Mouse (Mus musculus): ENCODE measurements around the gene Cbfb.
"Not testable (repeated sequence)": the region's sequence is repeated elsewhere in the genome, so short reads cannot be mapped to it uniquely, and the experiment has no call there.

Gene Cbfb

DNA sequence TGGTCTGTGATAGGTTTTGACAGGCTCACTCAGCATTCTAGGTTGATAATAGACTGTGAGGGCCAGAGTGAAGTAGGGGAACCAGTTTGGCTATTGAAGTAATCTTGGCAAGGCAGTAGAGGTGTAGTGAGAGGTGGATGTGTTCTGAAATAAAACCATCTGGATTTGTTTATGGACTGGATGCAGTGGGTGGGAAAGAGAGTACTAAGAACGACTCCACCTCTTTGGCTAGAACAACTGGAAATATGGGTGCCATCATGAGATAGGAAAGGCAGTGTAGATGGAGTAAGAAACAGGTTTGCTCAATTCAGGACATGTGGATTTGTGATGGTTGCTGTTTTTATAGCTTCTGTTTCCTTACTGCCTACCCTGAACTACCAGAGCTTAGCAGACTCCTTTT is 11.7 kb downstream of the Cbfb start:
- DNase-seq (ENCODE audit: low spot score in 2 of 2) = no peak

DNA sequence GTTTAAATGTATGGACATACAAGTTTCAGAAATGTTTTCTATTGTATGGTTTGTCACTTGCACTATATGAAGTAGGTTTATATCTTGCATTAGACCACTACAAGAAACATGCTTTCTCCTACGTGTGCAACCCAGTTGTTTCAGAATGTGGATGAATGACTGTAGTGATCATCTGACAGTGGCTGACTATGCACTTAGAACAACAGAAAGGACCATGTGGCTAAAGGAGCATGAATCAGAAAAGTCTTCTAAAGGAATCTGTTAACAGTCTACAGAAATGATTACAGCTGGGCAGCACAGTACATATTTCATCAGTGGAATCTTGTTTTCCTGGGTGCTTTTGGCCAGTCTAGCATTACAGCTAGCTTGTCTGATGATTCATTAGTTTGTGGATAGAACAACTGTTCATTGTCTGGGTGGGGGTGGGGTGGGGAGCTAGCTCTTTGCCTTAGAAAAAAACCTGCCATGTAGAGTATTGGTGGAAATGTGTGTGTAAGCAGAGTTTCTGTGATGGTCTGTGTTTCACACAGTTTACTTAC is 16.1 kb downstream of the Cbfb start:
- no peak for DNase-seq (ENCODE audit: low spot score in 2 of 2)

DNA sequence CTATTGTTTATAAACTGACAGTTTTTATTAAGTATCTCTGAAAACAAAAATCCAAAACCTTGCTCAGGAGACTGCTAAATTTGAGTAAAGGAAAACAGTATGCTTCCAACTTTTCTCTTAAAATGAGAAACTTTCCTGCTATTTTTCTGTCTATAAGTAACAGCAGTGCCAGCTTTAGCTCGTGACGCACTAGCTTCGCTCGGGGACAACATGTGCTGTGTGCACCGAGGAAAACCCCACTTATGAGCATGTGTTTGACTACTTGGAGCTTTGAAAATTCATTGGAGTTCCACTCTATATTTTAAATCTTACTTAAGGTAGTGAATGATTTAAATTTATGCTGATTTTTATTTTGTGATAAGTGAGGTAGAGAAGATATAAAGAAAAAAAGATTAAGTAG is 21.7 kb downstream of the Cbfb start:
- no peak for DNase-seq (ENCODE audit: low spot score in 2 of 2)

DNA sequence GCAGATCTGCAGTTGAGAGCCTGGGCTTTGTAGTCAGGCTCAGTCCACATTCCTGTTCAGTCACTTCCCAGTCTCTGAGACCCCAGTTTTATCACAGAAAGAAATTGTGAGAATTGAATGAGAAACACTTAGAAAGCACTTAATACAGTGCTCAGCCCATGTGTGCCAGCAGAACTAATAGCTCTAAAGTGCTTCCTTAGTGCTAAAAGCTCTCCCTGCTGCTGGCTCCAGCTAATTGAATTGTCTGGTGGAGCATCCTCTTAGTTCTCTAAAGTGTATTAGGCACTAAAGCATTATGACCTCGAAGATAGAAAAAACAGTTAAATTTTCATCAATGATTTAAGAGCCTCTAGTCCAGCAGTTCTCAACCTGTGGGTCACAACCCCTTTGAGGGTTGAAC is 35.3 kb downstream of the Cbfb start:
- no peak for DNase-seq (ENCODE audit: low spot score in 2 of 2)

DNA sequence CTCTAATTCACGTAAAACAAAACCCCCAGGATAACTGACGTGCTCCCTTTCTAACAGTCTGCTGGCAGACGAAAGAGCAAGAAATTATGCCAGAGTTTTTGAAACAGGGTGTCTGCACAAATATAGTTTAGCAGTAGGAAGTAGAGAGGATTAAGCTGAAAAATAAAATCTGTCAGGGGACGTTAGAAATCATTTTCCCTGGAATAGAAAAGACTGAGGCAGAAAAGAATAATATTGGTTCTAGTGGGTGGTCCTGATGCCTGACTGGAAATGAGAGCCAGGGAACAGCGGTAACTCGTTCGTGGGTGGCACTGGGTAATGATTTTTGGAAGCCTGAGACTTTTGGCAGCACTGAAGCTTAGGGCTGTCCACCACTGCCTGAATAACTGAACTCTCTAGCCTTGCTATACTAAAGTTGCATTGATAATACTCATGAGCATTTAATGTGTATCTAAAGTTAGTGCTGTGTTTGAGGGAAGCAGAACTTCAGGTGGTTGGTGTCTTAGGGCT is 36.3 kb downstream of the Cbfb start:
- peak in 1 of 2 experiments; percentile 36 for DNase-seq (ENCODE audit: low spot score in 2 of 2)

DNA sequence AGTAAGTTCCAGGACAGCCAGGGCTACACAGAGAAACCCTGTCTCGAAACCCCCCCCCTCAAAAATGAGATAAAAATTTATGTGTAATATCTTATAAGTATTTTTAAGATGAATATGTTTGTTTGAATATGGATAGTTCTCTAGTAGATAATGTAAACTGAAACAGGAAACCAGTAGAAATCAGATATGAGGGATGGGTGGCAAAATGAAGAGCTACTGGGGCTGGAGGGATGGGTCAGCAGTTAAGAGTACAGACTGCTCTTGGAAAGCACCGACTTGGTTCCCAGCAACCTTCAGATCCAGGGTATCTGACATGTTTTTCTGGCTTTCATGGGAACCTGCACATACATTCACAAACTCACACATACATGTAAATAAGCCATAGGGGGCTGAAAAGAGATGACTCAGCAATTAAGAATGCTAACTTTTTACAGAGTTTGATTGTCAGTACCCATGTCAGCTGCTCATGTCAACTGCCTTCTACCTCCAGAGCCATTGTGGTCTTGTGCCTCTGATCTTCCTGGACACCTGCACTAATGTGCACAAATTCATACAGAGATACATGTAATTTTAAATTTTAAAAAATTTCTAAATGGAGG is 37.3 kb downstream of the Cbfb start:
- no peak for DNase-seq (ENCODE audit: low spot score in 2 of 2)

DNA sequence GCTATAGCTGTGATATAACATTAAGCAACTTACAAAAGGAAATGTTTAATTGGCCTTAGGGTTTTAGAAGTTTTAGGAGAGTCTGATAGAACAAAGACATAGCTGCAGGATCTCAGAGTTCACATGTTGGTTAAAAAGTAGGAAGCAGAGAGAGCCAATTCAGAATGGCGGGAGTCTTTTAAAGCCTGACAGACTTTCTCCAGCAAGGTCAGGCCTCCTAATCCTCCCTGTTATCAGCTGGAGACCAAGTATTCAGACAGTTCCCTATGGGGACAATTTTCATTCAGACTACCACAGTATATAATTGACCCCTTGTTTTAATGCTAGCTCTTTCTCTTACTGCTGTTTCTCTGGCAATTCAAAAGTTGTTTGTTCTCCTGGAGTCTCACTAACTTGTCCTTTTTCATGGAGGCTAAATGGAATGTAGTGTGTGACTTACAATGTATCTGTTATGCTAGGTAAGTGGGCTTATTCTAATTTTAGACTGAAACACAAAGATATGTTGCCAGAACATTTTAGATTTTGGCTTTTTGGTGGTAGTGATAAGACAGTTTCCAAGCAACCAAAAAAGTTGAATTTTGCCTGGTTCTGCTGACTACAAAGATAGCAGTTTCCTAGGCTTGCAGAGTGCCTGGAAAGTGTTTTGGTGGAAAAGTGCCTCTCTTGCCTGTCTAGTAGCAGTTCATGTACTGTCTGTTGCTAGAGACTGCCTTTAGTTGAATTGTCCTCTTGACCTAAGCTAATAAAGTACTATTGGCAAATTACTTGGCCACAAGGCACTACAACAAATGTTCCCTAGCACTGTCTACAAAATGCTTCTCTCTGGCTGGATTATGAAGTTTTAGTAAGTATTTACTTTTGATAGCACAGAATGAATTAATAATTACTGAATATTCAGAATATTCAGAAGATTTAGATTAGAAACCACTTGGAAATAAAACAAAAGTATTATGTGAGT is 39.0 kb downstream of the Cbfb start:
- DNase-seq (ENCODE audit: low spot score in 2 of 2) = no peak

DNA sequence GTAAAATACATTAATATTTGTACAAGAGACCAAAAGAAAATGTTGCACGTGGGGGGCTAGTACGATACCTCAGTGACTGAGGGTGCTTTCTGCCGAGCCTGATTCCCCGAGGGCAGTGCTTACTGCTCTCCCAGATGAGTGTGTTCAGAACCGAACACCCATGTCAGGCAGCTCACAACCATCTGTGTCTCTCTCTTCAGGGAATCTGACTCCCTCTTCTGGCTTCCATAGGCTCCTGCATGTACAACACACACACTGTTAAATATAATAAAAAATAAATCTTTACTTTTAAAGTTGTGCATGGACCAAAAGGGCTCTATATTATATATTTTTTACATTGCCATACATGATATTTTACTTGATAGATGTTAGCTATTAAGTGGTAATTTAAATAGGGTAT is 43.6 kb downstream of the Cbfb start:
- no peak for DNase-seq (ENCODE audit: low spot score in 2 of 2)

DNA sequence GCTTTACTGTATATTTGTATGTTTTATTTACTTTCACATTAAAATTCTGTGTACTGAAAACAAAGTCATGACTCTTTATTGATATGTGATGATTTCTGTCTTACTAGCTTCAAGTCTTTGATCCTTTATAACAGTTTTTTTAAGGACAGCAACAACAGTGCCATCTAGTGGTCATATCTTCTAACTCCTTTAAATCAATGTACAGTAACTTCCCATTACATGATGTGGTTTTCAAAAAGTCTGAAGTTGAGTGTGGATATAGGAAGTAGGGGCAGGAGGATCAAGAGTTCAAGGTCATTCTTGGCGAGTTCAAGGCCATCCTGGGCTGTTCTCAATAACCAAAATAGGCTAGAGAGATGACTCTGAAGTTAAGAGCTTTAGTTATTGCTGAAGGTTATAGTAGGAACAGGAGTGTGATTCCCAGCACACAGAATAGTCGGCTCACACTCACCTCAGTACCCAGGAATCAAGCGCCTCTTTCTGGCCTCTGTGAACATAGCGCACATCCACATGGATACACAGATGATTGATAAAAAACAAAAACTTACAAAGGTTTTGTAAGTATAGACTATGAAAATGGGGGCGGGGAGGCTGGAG is 47.5 kb downstream of the Cbfb start:
- no peak for DNase-seq (ENCODE audit: low spot score in 2 of 2)

DNA sequence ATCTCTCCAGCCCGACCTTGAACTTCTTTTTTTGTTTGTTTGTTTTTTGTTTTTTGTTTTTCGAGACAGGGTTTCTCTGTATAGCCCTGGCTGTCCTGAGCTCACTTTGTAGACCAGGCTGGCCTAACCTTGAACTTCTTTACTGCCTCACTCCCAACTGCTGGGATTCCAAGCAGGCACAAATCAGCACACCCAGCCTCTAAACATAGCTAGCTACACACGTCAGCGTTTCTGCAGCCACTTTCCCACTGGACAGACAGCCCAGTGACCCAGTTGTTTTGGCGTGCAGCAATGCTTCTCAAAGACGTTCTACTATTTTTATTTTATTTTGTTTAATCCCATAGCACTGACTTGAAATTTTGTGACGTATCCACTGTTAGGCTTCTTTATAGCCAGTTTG is 53.4 kb downstream of the Cbfb start:
- no peak for DNase-seq (ENCODE audit: low spot score in 2 of 2)

DNA sequence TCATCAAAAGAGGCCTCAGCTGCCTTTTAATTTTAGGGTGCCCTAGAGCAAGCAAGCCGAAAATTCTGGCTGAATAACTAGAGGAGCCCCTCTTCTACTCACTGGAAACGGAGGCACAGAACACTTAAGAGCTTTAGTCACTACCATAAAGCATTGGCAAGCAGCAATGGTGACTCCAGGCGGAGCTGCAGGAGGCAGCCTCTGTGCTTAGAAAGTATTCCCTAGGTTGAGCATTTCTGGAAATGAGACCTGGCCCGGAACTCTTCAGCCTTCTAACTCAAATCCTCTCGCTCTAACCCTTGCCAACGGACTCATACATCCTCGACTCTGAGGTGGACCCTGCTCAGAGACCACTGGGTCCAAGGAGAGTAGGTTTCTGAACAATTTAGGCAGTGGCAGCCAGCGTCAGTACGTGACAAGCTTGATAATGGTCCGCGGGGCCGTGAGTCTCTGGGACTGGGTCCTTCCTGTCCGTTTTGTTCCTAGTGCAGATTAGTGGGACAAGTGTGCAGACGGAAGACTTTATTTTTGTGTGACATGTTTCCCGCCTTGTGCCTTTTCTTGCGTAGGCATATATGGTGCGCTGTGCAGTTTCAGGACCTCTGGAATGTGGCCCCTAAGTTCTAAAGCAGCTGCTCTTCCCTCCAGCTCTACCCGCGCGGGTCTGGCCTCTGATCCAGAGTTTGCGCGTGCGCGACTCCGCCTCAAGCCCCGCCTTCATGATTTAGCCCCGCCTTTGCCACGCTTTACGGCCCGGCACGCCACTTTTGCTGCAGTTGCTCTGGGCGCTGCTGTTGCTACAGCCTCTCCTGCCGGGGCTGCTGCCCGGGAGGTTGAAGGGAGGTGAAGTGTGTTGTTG is 54.2 kb downstream of the Cbfb start, which contains the start of gene D230025D16Rik:
Gene D230025D16Rik, plus strand, starts transcription at position 733 of the 859 bp plus-strand sequence.
- peak; percentile 86 to 93 for DNase-seq (ENCODE audit: low spot score in 2 of 2)

DNA sequence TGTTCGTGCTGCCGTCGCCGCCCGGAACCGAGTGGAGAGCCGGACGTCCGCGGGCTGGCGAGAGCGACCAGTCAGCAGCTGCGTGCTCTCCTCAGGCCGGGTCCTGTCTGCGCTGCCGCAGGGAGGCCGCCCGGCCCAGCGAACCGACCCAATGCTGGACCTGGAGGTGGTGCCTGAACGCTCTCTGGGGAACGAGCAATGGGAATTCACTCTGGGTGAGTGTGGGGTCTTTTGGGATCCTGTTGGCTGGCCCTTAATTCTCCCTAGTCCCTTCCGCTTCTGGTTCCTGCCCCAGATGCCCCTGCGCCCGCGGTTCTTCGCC is 54.8 kb downstream of the Cbfb start:
- DNase-seq (ENCODE audit: low spot score in 2 of 2) = no peak

DNA sequence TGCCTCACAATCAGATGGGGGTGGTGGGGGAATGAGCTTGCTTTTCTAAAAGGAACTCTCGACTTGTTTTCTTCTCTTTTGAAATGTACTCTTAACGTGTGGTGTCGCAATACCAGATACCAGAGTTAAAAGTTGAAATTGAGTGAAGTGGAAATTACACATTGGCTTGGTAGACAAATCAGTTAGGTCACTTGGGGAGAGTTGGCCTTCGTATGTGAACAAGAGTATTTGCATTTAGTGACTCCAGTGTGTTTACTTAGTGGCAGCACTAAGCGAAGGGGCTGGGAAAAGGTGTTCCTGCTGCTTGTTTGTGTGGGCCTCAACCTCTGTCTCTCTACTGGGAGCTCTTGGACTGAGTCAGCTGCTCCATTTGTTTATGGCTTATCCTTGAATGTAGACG is 55.4 kb downstream of the Cbfb start:
- no peak for DNase-seq (ENCODE audit: low spot score in 2 of 2)

DNA sequence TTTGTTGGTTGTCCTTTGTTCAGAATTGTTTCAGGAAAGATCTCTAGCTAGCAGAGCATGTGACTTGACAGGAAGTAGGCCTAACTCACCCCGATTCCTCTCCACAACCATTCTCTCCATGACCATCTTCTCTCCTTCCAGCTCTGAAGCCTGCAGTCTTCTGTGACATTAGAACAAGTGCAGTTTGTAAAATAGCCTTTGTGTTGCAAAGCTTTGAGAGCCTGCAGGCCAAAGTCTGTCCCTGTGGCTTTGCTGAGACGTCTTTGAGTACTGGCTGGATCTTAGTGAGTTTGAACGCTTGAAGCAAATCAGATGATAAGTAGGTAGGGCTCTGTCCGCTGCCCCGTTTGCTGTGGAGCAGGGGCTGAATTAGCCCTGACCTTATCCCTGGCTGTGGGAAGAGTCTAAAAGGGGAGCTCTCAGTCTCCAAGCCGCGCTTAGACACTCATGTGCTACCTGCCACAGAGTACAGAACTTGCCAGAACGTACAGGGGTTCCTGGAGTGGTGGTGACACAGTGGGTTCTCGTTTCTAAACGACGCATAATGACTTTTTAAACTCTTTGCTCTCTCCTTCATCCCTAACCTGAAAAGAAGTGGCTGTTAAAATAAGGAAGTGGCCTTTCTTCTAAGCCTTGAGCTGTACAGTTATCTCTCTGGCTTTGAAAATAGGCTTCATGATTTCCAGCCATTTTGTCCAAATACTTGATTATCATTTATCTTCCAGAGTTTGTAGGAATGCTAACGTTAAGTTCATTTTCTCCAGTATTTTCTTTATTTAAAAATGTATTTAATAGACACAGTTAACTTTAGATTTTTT is 61.2 kb downstream of the Cbfb start:
- DNase-seq (ENCODE audit: low spot score in 2 of 2) = no peak

DNA sequence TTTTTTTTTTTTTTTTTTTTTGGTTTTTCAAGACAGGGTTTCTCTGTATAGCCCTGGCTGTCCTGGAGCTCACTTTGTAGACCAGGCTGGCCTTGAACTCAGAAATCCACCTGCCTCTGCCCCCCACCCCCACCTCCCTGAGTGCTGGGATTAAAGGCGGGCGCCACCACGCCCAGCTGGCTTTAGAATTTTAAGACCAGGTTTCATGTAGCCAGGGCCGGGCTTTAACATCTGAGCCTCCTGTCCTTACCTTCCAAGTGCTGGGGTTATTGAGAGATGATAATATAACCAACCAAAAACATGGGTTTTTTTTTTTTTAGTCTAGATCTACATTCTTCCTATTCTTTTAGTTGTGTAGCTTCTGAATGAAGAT is 61.8 kb downstream of the Cbfb start:
- DNase-seq (ENCODE audit: low spot score in 2 of 2) = not testable (repeated sequence)

DNA sequence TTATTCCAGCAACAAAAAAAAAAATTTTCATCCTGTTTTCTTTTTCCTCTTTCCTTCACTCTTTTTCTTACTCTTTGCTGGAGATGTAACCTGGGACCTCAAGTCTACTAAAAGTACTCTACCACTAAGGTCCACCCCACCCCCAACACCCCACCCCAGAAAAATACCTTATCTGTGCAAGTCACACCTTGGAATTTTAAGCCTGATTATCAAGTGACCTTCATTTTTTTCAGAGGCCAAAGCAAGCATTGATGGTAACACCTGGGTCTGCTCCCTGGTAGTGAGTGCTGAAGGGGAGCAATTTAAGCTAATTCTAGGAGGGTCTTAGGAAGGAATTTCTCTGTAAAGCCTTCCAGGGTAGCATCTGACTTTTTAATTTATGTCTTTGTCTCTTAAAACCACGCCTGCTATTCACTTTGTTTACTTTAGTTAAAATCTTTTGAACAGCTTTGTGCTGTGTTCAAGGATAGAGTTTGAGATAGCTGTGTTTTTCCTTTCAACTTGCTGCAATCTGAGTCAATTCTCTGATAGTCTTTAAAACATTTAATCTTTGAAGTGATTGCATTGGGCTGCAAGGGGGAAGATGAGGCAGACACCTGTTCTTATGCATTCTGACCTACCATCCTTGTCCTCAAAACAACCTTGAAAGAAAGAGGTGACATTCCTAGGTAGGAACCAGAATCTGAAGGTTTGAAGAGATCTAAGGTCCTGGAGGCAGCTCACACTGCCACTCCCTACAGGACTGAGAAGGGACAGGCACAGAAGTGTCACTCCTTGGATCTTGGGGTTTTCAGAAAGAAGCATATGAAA is 62.9 kb downstream of the Cbfb start:
- DNase-seq (ENCODE audit: low spot score in 2 of 2) = no peak

DNA sequence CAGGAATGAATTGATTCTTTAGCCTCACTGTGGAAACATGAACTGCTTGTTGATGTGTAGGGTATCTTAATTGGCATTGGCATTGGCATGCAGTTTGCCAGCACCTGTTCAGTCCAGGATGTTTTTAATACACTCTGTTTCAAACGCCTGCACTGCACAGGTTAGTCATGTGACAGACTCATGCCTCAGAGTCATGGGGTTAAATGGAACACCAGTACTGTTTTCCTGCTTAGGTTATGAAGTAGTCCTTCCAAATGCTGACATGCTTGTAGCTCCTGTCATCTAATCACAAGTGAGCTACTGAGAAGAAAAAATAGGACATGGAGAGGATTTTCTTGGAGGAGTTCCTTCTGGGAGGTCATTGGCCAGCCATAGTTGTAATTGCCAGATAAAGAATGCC is 64.7 kb downstream of the Cbfb start:
- DNase-seq (ENCODE audit: low spot score in 2 of 2) = no peak

DNA sequence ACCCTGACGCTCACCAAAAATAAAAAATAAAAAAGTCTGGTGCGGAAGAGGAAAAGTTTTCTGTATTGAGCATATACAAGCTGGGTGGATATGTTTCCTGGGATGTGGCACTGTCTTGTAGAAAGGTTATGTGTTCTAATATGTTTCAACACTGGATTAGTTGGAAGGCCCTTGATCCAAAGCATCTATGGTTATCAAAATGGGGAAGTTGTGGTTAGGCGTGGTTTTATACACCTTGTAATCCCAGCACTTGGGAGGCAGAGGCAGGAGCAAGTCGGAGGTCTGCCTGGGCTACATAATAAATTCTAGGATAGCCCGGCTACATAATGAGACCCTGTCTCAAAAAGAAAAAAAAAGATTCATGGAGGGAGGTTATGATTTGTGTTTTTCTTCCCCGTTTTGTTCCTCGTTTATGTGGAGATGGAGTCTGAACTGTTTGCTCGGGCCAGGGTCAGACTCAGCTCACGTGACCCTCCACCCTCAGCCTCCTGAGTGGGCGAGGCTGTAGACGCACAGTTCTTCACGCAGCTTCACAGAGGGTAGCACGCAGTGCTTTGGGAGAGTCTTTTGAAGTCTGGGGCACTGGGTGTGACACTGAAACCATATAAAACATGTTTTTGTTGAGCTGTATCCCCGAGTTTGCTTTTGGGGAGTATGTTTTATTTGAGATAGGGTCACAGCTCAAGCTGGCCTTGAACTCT is 67.1 kb downstream of the Cbfb start:
- DNase-seq (ENCODE audit: low spot score in 2 of 2) = no peak

DNA sequence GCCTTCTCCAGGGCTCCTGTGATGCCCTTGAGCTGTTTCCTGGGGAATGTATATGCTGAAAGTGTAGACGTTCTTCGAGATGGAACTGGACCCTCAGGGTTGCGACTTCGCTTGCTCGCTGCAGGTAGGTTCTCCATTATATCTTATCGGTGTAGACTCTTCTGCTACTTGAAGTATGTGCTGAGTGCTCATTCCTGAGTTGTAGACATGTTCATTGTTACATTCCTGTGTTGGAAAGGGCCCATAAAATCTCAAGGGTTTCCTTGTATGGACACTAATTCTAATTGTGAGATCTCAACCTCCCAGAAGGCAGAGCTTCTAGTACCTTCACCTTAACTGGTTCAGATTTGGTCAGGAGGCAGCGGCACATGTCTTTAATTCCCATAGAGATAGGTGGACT is 70.5 kb downstream of the Cbfb start:
- DNase-seq (ENCODE audit: low spot score in 2 of 2) = no peak
